Mouse (Mus musculus) gastrocnemius, postnatal 10 days (tissue): Measurements from ENCODE around the gene Ube4b. TPM values are rescaled to one million over a fixed set of nuclear protein-coding genes. Genes with fewer than 3 reads are reported as not detected.

Experiments used
- DNase-seq: peaks from one replicate; pipeline ENCODE4 v3.0.0; 2021; ENCODE audit warnings: mixed read lengths
- total RNA-seq, 2 experiments: library from RNA; stranded (reverse); gene quantifications; 2 replicates each; pipeline ENCODE4 v1.2.3; 2021

Gene Ube4b
- total RNA-seq, 2 experiments from 2014 or later: 45.4 to 49.7 TPM

GRCm38 (mm10) chr4:149394292-149394691 lies 32.3 kb downstream of the Ube4b start:
- DNase-seq: no peak

GRCm38 (mm10) chr4:149393311-149393995 lies 33.1 kb downstream of the Ube4b start:
- DNase-seq: no peak

- DNase-seq: no peak
Observed at GRCm38 (mm10) chr4:149392359-149392758, 34.2 kb downstream of the Ube4b start.

- DNase-seq: no peak
Observed at GRCm38 (mm10) chr4:149381001-149381400, 45.5 kb downstream of the Ube4b start.

GRCm38 (mm10) chr4:149379881-149380280 lies 46.7 kb downstream of the Ube4b start:
- DNase-seq: no peak

- DNase-seq: no peak
Observed at GRCm38 (mm10) chr4:149378819-149379218, 47.7 kb downstream of the Ube4b start.

GRCm38 (mm10) chr4:149376034-149376433 lies 50.5 kb downstream of the Ube4b start:
- DNase-seq: no peak

GRCm38 (mm10) chr4:149374662-149375061 lies 51.9 kb downstream of the Ube4b start:
- no peak for DNase-seq

- no peak for DNase-seq
Observed at GRCm38 (mm10) chr4:149373927-149374326, 52.6 kb downstream of the Ube4b start.

GRCm38 (mm10) chr4:149373431-149373830 lies 53.1 kb downstream of the Ube4b start:
- peak; percentile 69 for DNase-seq

- no peak for DNase-seq
Observed at GRCm38 (mm10) chr4:149365702-149366370, 60.7 kb downstream of the Ube4b start.

GRCm38 (mm10) chr4:149364896-149365295 lies 61.7 kb downstream of the Ube4b start:
- DNase-seq: peak; percentile 66

- DNase-seq: no peak
Observed at GRCm38 (mm10) chr4:149361051-149361450, 65.5 kb downstream of the Ube4b start.

GRCm38 (mm10) chr4:149360647-149361046 lies 65.9 kb downstream of the Ube4b start:
- DNase-seq: no peak

- no peak for DNase-seq
Observed at GRCm38 (mm10) chr4:149357982-149358381, 68.6 kb downstream of the Ube4b start.

- DNase-seq: no peak
Observed at GRCm38 (mm10) chr4:149354671-149355070, 71.9 kb downstream of the Ube4b start.

- peak; percentile 17 for DNase-seq
Observed at GRCm38 (mm10) chr4:149351596-149352150, 74.9 kb downstream of the Ube4b start.

GRCm38 (mm10) chr4:149348963-149349362 lies 77.6 kb downstream of the Ube4b start:
- DNase-seq: no peak

GRCm38 (mm10) chr4:149345873-149346272 lies 80.7 kb downstream of the Ube4b start:
- DNase-seq: peak; percentile 25

- DNase-seq: no peak
Observed at GRCm38 (mm10) chr4:149344311-149344710, 82.2 kb downstream of the Ube4b start.

- no peak for DNase-seq
Observed at GRCm38 (mm10) chr4:149340680-149341079, 85.9 kb downstream of the Ube4b start.

- no peak for DNase-seq
Observed at GRCm38 (mm10) chr4:149339426-149340214, 86.9 kb downstream of the Ube4b start.

- no peak for DNase-seq
Observed at GRCm38 (mm10) chr4:149338137-149338536, 88.4 kb downstream of the Ube4b start.
